Mouse (Mus musculus) embryonic fibroblast, embryonic 13.5 days (primary cell): ENCODE results near the gene Fgf11. TPM values are rescaled to one million over a fixed set of nuclear protein-coding genes. Genes with fewer than 3 reads are reported as not detected.

ENCODE experiments used
- H3K27ac ChIP-seq: 2 replicates; pipeline ENCODE4 v1.5.1; 2012; ENCODE audit warnings: low read length, control low read depth, inconsistent platforms; ENCODE audit not compliant: insufficient read depth
- H3K4me1 ChIP-seq: 2 replicates; pipeline ENCODE4 v1.6.1; 2011; ENCODE audit warnings: low read length; ENCODE audit not compliant: control insufficient read depth, insufficient read depth
- H3K4me3 ChIP-seq: 2 replicates; pipeline ENCODE4 v1.5.1; 2011; ENCODE audit warnings: mild to moderate bottlenecking, control low read depth, low read length; ENCODE audit not compliant: insufficient read depth
- CTCF ChIP-seq: IDR thresholded peaks from 2 replicates; pipeline ENCODE4 v1.5.1; 2011; ENCODE audit warnings: mild to moderate bottlenecking, control low read depth, low read length, moderate library complexity, borderline replicate concordance; ENCODE audit not compliant: insufficient read depth
- POLR2A ChIP-seq: IDR thresholded peaks from 2 replicates; pipeline ENCODE4 v1.6.1; 2011; ENCODE audit warnings: low read depth, mild to moderate bottlenecking, control low read depth, low read length, moderate library complexity
- polyA plus RNA-seq: library from polyadenylated mRNA; stranded (reverse); fragments of >200 nt; gene quantifications from 2 replicates; pipeline ENCODE4 v1.2.4, GENCODE M21; 2011; ENCODE audit warnings: low read depth; ENCODE audit not compliant: missing spikeins, insufficient read length

Gene Fgf11
- polyA plus RNA-seq, 1 experiment = 2.5 TPM

DNA sequence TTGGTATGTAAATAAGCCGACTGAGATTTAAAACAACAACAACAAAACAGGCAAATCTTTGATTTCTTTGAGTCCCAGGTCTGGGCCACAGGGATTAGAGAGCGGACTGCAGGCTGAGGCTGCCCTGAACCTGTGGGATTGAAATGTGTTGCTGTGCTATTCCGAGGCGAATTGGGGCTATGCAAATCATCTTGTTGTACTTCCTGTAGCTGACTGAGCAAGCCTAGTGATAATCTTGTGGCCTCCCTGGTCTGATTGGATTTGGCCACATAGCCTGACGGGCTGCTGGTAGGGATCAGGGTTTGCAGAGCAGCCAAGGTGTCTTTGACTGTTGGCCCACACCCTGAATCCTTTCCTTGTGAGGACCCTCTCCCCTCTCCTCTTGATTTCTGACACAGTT, 26.7 kb downstream of the Fgf11 start:
- H3K4me1 ChIP-seq = no peaks in the 10 kb centered on the region

DNA sequence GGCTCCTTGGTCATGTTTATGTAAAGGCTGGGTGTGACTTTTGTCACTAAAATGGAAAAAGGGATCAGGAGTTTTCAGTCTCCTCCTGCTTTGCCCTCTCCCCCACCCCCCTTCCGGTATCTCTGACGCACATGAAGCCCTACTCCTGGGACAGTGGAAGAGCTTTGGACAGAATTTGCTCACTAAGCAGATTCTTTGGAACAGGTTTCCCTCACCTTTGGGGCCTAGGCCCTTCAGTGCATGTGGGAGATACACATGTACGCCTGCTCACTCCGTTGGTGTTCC, 34.1 kb downstream of the Fgf11 start:
- peaks cover 13% of the 10 kb centered on the region; the same call in 1 of the 2 replicates for H3K4me1 ChIP-seq
- H3K4me3 ChIP-seq = no peak overlapping the region
- no peak for TF ChIP-seq CTCF
- no peak for TF ChIP-seq POLR2A
- no peak overlapping the region for H3K27ac ChIP-seq

More for the DNA sequence above, 26.7 kb downstream of the Fgf11 start:
- no peak for TF ChIP-seq POLR2A
- TF ChIP-seq CTCF = no peak
- no peak overlapping the region for H3K27ac ChIP-seq
- H3K4me3 ChIP-seq = no peak overlapping the region

DNA sequence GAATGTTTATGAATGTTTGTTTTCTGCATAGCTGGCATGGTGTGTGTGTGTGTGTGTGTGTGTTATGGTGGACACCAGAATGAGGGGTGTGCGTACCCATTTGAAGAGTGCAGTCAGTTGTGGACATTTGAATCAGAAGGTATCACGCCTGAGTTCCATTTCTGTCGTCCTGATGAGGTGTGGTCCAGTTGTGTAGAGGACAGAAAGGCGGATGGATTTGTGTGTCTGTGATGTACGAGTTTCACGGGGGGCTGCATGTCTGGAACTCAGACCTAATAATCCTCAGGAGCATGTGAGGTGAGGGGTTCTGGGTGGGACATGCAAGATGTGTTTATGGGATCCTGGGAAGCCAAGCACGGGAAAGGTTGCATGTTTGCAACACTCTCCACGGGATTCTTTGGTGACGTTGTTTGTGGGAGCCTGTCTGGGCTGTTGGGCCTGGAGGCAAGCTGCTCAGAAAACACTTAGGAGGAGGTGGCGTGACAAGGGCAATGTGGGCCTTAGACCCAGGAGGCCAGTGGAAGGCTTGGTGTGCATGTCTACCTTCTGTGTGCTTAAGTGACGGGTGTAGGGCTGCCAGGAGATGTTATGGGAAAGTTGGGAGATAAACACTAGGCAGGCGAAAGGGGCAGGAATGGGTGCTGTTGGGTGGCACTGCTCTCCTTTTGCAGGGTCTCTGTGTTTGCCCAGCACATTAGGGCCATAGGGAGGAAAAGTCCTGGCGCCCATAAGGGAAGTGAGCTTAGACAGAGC, 34.6 kb downstream of the Fgf11 start:
- TF ChIP-seq POLR2A (no peak), CTCF (no peak)
- Histone ChIP-seq H3K4me3 (peak overlapping the region; percentile 88), H3K4me1 (peaks cover 13% of the 10 kb centered on the region; the same call in 1 of the 2 replicates), H3K27ac (no peak overlapping the region)

DNA sequence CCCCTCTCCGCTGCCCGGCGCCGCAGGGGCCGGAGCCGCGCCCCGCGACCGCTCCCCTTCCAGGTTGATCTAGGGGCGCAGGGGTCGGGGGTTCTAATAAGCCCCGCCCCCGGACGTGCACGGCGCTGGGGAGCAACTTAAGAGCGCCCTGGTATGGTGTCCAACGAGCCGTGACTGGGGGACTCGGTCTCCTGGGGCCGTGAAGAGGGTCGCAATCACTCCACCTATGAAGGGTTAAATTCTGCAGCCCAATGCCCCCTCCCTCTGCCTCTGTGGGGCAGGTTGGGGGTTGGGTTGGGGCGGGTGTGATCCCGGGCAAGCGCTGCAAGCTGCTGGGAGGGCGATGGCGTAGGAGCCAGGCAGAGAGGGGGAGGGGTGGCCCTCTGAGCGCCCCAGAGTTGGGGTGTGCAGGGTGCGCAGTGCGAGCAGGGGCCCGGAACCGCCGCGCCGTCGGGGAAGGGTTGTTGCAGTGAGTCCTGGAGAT, 35.5 kb downstream of the Fgf11 start:
- Histone ChIP-seq H3K4me1 (peaks cover 13% of the 10 kb centered on the region; the same call in 1 of the 2 replicates), H3K27ac (peak overlapping the region; percentile 38; the same call in 1 of the 2 replicates), H3K4me3 (peak overlapping the region; percentile 88)
- TF ChIP-seq CTCF (no peak), POLR2A (peak; percentile 34; the same call in 1 of the 2 replicates)

DNA sequence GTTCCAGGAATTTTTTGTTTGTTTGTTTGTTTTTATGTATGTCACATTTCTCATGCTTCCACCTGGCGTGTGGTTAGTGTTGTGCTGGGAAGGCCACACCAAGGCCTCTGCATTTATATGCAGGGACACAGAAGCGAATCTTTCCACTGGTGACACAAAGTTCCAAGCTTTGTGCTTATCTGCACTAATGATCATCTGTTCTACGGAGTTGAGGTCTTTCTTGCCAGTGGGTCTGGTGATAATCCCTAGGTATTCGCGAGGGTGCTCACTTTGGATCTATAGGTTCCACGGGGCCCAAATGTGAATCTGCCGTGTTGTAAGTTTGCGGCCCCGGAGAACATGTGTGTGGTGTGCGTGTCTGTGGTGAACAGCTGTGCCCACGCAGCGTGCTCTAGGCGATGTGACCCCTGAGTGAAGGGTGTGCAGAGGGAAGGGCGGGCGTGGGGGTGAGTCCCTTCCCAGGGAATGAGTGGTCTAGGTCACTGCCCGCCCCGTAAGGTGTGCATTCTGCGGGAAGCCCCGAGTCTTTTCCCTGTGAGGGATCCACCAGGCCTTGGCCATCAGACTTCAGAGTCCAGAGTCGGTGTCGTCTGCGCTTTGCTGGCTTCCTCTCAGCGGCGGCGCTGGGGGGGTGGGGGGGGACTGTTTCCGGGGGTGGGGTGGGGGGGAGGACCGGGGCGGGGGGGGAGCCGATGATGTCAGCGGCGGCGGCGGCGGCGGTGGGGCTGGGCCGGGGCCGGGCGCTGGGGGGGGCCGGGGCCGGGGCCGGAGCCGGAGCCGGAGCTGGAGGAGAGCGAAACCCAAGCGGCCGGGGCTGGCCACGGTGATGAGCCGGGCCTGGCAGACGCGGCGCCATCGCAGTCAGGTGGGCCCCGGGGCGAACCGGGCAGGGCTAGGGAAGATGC, 36.2 kb downstream of the Fgf11 start, which contains the start of gene Zbtb4:
Zbtb4 (plus strand) TSS at position 692 of the 905 bp plus-strand sequence.
- Histone ChIP-seq H3K27ac (peak within 1 kb of the TSS; percentile 38; the same call in 1 of the 2 replicates), H3K4me3 (peak within 1 kb of the TSS; percentile 88), H3K4me1 (peaks cover 13% of the 10 kb centered on the region; the same call in 1 of the 2 replicates)
- TF ChIP-seq POLR2A (peak; percentile 67), CTCF (no peak)

DNA sequence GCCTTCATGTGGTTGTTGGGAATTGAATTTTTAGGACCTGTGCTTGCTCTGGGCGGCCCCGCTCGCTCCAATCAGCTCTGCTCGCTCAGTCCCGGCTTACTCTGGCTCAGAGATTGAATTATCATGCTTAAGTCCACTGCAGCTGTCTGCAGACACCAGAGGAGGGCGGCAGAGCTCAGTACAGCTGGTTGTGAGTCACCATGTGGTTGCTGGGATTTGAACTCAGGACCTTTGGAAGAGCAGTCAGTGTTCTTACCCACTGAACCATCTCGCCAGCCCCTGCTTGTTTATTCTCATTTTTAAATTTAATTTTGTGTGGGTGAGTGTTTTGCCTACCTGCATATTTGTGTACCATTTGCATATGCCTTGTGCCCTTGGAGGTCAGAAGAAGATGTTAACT, 38.1 kb downstream of the Fgf11 start:
- H3K4me1 ChIP-seq = peaks cover 12% of the 10 kb centered on the region
- H3K4me3 ChIP-seq = no peak overlapping the region
- TF ChIP-seq POLR2A = no peak
- peak; percentile 33; the same call in 1 of the 2 replicates for TF ChIP-seq CTCF
- H3K27ac ChIP-seq = no peak overlapping the region

DNA sequence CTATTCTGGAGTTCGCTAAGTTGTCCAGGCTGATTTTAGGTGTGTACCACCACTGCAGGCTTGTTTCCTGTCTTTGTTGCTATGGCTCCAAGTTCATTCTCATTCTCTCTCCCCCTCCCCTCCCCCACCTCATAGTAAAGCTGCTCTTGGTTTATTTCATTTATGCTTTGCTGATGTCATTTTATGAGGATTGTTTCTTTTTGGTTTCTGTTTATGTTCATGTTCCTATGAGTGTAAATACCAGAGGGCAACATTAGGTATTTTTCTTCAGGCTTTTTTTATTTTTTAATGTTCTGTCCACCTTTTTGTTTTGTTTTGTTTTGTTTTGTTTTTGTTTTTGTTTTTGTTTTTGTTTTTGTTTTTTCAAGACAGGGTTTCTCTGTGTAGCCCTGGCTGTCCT, 39.8 kb downstream of the Fgf11 start, which contains the start of gene Slc35g3:
Slc35g3 (minus strand) TSS at position 101 of the 400 bp plus-strand sequence.
- H3K27ac ChIP-seq = no peak within 1 kb of the TSS
- H3K4me3 ChIP-seq = no peak within 1 kb of the TSS
- TF ChIP-seq POLR2A = no peak
- no peak for TF ChIP-seq CTCF
- peaks cover 8% of the 10 kb centered on the region; the same call in 1 of the 2 replicates for H3K4me1 ChIP-seq

DNA sequence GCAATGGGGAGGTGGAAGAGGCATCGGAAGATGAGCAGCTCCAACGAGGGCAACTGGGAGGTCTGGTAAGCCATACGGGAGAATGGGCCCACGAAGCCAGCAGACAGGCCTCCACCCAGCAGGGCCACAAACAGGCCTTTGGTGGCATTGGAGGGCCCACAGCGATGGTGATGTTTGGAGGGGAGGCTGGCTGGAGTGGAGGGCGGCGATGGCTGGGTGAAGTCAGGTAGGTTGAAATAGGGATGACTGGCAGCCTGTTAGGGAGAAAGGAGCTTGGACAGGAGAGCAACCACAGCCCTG, 40.8 kb downstream of the Fgf11 start:
- Histone ChIP-seq H3K27ac (no peak overlapping the region), H3K4me1 (peaks cover 10% of the 10 kb centered on the region), H3K4me3 (no peak overlapping the region)
- no peak for TF ChIP-seq POLR2A

DNA sequence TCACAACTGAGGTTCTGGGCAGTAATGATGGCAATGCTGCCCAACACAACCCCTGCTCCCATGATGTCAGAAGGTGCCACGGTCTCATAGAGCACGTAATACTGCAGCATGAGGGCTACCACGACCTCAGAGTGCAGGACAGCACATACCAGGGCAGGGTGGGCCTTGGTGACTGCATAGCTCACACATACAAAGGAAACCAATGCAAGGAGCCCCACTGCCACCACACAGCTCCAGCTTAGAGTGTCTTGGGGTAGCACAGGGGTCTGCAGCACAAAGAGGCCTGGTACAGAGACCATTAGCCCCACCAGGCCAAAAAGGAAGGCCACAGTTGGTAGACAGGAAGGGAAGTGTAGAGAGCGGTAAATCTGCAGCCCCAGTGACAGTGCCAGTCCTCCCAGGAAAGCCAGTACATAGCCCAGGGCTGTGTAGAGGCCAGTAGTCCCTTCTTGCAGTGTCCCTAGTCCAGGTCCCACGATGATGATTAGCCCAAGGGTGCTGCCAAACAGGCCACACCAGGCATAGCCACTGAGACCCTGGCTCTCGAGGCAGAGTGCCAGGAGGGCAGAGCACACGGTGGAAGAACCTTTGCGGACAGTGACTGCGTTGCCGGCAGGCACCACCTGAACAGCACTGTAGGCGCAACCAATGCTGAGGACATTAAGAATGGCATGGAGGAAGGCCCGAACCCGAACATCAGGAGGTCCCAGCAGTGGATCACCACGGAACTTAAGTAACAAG, 41.3 kb downstream of the Fgf11 start:
- TF ChIP-seq POLR2A (no peak), CTCF (no peak)
- Histone ChIP-seq H3K4me1 (peaks cover 13% of the 10 kb centered on the region), H3K4me3 (no peak overlapping the region), H3K27ac (0 out of 2 replicates have a peak overlapping the region, but pooled peaks have one; percentile 95)
